Mouse (Mus musculus): ENCODE measurements around the gene Mark4.

GRCm38 (mm10) chr7:19456628-19457027 is 2.0 kb downstream of the Mark4 start:
- TF ChIP-seq CTCF (IDR thresholded peaks at IDR 0.05; ENCODE audit: extremely low read depth, insufficient read depth, insufficient read length, insufficient replicate concordance) (no peak), POLR2A (IDR thresholded peaks at IDR 0.05; ENCODE audit: low read depth, low read length) (no peak)

All from spleen, adult 2 months (tissue).